Mouse (Mus musculus) CH12.LX (cell line): ENCODE results near the gene Rgs9bp. TPM values are rescaled to one million over a fixed set of nuclear protein-coding genes. Genes with fewer than 3 reads are reported as not detected.

Experiments used
- DNase-seq: peaks from one replicate; pipeline ENCODE4 v3.0.0-alpha.2; 2013; ENCODE audit errors: extremely low read depth
- H3K27ac ChIP-seq: 2 replicates; pipeline ENCODE4 v1.5.1; 2012; ENCODE audit warnings: low read depth, mild to moderate bottlenecking, control low read depth, moderate library complexity; ENCODE audit not compliant: insufficient read depth
- H3K27me3 ChIP-seq: replicated peaks from 2 replicates; pipeline ENCODE3; 2012; ENCODE audit warnings: inconsistent platforms
- H3K36me3 ChIP-seq, 2 experiments: replicated peaks in 1 of 2; 2 replicates each; pipeline versions ENCODE3 to v1.6.1; 2012; ENCODE audit warnings: inconsistent platforms in 1 of 2, low read length in 1 of 2, mild to moderate bottlenecking in 1 of 2, mixed read lengths in 1 of 2, moderate library complexity in 1 of 2; ENCODE audit not compliant: control insufficient read depth in 1 of 2, insufficient read depth in 1 of 2
- H3K4me1 ChIP-seq, 2 experiments: 2 replicates each; pipeline ENCODE4 v1.6.1; 2012; ENCODE audit warnings: inconsistent platforms in 1 of 2, moderate library complexity in 1 of 2; ENCODE audit not compliant: insufficient read depth in 2 of 2, control insufficient read depth in 1 of 2
- H3K4me2 ChIP-seq: 2 replicates; pipeline ENCODE4 v1.6.1; 2012; ENCODE audit warnings: low read depth, mild to moderate bottlenecking, control low read depth; ENCODE audit not compliant: poor library complexity, insufficient read depth, severe bottlenecking
- H3K4me3 ChIP-seq, 3 experiments: fragments of 150-350 bp in 1 of 3; sonication (generic) in 1 of 3; replicated peaks in 1 of 3; 2 replicates each; pipeline versions ENCODE3 to v1.5.1; 2011 to 2012; ENCODE audit warnings: low read depth in 2 of 3, low read length in 2 of 3, mild to moderate bottlenecking in 2 of 3, moderate library complexity in 2 of 3, control low read depth in 1 of 3, improper control_type of control experiment in 1 of 3, inconsistent platforms in 1 of 3, mixed read lengths in 1 of 3; ENCODE audit not compliant: poor library complexity in 1 of 3
- H3K79me2 ChIP-seq: replicated peaks from 2 replicates; pipeline ENCODE4 v1.6.1; 2012; ENCODE audit warnings: mild to moderate bottlenecking, moderate library complexity; ENCODE audit not compliant: control insufficient read depth, poor library complexity, insufficient read depth, severe bottlenecking; ENCODE audit errors: extremely low read depth
- H3K9ac ChIP-seq: 2 replicates; pipeline ENCODE4 v1.6.1; 2012; ENCODE audit warnings: low read depth, mild to moderate bottlenecking, control low read depth, moderate library complexity; ENCODE audit not compliant: insufficient read depth
- H3K9me3 ChIP-seq: replicated peaks from 2 replicates; pipeline ENCODE3; 2012; ENCODE audit warnings: low read length, inconsistent platforms, mixed read lengths
- CTCF ChIP-seq, 2 experiments: IDR thresholded peaks in 1 of 2; conservative IDR thresholded peaks in 1 of 2; 2 replicates each; pipeline ENCODE4 v1.5.1; 2011 to 2012; ENCODE audit warnings: low read depth in 2 of 2, low read length in 2 of 2, improper control_type of control experiment in 1 of 2, inconsistent platforms in 1 of 2, mild to moderate bottlenecking in 1 of 2, moderate library complexity in 1 of 2
- E2F4 ChIP-seq: IDR thresholded peaks from 2 replicates; pipeline ENCODE4 v1.6.1; 2011; ENCODE audit warnings: low read depth, low read length, improper control_type of control experiment; ENCODE audit not compliant: insufficient replicate concordance
- HCFC1 ChIP-seq: IDR thresholded peaks from 2 replicates; pipeline ENCODE4 v1.6.1; 2012; ENCODE audit warnings: low read depth, mild to moderate bottlenecking, inconsistent platforms, low read length, improper control_type of control experiment
- NRF1 ChIP-seq: IDR thresholded peaks from 2 replicates; pipeline ENCODE4 v1.6.1; 2014; ENCODE audit warnings: low read depth, mild to moderate bottlenecking, inconsistent platforms, low read length, improper control_type of control experiment, moderate library complexity
- RAD21 ChIP-seq: IDR thresholded peaks from 2 replicates; pipeline ENCODE4 v1.6.1; 2011; ENCODE audit warnings: low read depth, mild to moderate bottlenecking, low read length, improper control_type of control experiment, moderate library complexity
- SIN3A ChIP-seq: IDR thresholded peaks from 2 replicates; pipeline ENCODE4 v1.6.1; 2012; ENCODE audit warnings: low read length, improper control_type of control experiment, inconsistent platforms
- USF1 ChIP-seq: IDR thresholded peaks from 2 replicates; pipeline ENCODE4 v1.6.1; 2014; ENCODE audit warnings: low read depth, mild to moderate bottlenecking, inconsistent platforms, low read length, improper control_type of control experiment
- USF2 ChIP-seq: conservative IDR thresholded peaks from 2 replicates; pipeline ENCODE4 v1.6.1; 2011; ENCODE audit warnings: low read depth, low read length, improper control_type of control experiment
- ZMIZ1 ChIP-seq: IDR thresholded peaks from 2 replicates; pipeline ENCODE4 v1.6.1; 2012; ENCODE audit warnings: low read depth, mild to moderate bottlenecking, inconsistent platforms, low read length, improper control_type of control experiment
- ZNF384 ChIP-seq: IDR thresholded peaks from 2 replicates; pipeline ENCODE4 v1.6.1; 2012; ENCODE audit warnings: low read depth, low read length, improper control_type of control experiment, inconsistent platforms
- dilution Hi-C: fragments of 300-500 bp; cut with MboI; formaldehyde crosslinking; loops from 2 replicates; pipeline ENCODE4 v1.14.3; 2020; ENCODE audit warnings: low sequenced_read_pairs; ENCODE audit not compliant: extremely low pct_unique_long_range_greater_than_20kb, extremely low pct_ligation_motif_present
- in situ Hi-C: fragments of 300-500 bp; cut with MboI; formaldehyde crosslinking; loops from 3 replicates; pipeline ENCODE4 v1.14.3; 2019; ENCODE audit warnings: low sequenced_read_pairs, low pct_ligation_motif_present, low pct_unique_long_range_greater_than_20kb, mixed read lengths
- polyA plus RNA-seq: library from polyadenylated mRNA; unstranded; fragments of >175 nt; gene quantifications from 2 replicates; pipeline ENCODE4 v1.2.1, GENCODE M21; 2012; ENCODE audit warnings: low read depth; ENCODE audit not compliant: insufficient read length
- total RNA-seq, 2 experiments: library from RNA; depleted of rRNA; stranded (reverse); fragments of 300-350 nt in 1 of 2; fragments of >200 nt in 1 of 2; gene quantifications; 2 replicates each; pipeline ENCODE4 v1.2.3; 2012 to 2014

Rgs9bp gene
- total and polyA plus RNA-seq, 3 experiments: 0.05 to 0.21 (median 0.06) TPM

- Histone ChIP-seq H3K27me3 (no peaks in the 10 kb centered on the region), H3K4me1 (no peaks in the 10 kb centered on the region), H3K36me3 (peaks cover 40 to 94% of the 10 kb centered on the region in 2 experiments), H3K4me3 (no peak overlapping the region), H3K27ac (no peak overlapping the region), H3K9ac (no peak overlapping the region), H3K9me3 (peaks cover 2% of the 10 kb centered on the region), H3K4me2 (no peak overlapping the region), H3K79me2 (no peaks in the 10 kb centered on the region)
- no peak for TF ChIP-seq SIN3A
- dilution Hi-C loops: no loop called here
- in situ Hi-C loops: loop anchor here (5.0 kb wide), 1 partner anchor 40 kb away; the partner anchor contains the start of genes Ankrd27 and Rgs9bp
- DNase-seq: no peak
Measured at GRCm38 (mm10) chr7:35627371-35627770, 42.0 kb upstream of the Rgs9bp start.

- no peaks in the 10 kb centered on the region for H3K4me1 ChIP-seq
- H3K9me3 ChIP-seq: peaks cover 2% of the 10 kb centered on the region
- no peak overlapping the region for H3K4me2 ChIP-seq
- no peak overlapping the region for H3K9ac ChIP-seq
- DNase-seq: no peak
- dilution Hi-C loops (no loop called here), in situ Hi-C loops (loop anchor here (5.0 kb wide), 1 partner anchor 39 kb away; the partner anchor contains the start of genes Ankrd27 and Rgs9bp)
- H3K36me3 ChIP-seq: peaks cover 42 to 97% of the 10 kb centered on the region in 2 experiments
- no peak overlapping the region for H3K4me3 ChIP-seq
- no peaks in the 10 kb centered on the region for H3K27me3 ChIP-seq
- TF ChIP-seq USF1 (no peak), CTCF (conservative IDR thresholded peaks at IDR 0.05 in 1 of 2, IDR thresholded peaks at IDR 0.05 in 1 of 2; ENCODE audit: low read depth in 2 of 2, low read length in 2 of 2) (peak in 1 of 2 experiments; percentile 18; a peak in 1 of 4 replicates), E2F4 (no peak), USF2 (no peak), ZMIZ1 (no peak), RAD21 (no peak)
- no peak overlapping the region for H3K27ac ChIP-seq
- H3K79me2 ChIP-seq: no peaks in the 10 kb centered on the region
Measured at GRCm38 (mm10) chr7:35626038-35626437, 40.7 kb upstream of the Rgs9bp start.

- H3K9me3 ChIP-seq: peaks cover 2% of the 10 kb centered on the region
- no peak for DNase-seq
- no peaks in the 10 kb centered on the region for H3K4me1 ChIP-seq
- TF ChIP-seq ZNF384: no peak
- no peak for TF ChIP-seq NRF1
- no peak for TF ChIP-seq HCFC1
- in situ Hi-C loops: no loop called here
- H3K27me3 ChIP-seq: no peaks in the 10 kb centered on the region
- H3K4me3 ChIP-seq: no peak overlapping the region
- H3K79me2 ChIP-seq: no peaks in the 10 kb centered on the region
- H3K36me3 ChIP-seq: peaks cover 49 to 97% of the 10 kb centered on the region in 2 experiments
- no peak overlapping the region for H3K27ac ChIP-seq
- dilution Hi-C loops: no loop called here
- H3K9ac ChIP-seq: no peak overlapping the region
- no peak overlapping the region for H3K4me2 ChIP-seq
Measured at GRCm38 (mm10) chr7:35622626-35623025, 37.2 kb upstream of the Rgs9bp start.
